Mouse (Mus musculus) left cerebral cortex, adult 18-20 months (tissue): ENCODE data around the gene Spag7. TPM values are rescaled to one million over a fixed set of nuclear protein-coding genes. Genes with fewer than 3 reads are reported as not detected.

Experiments used
- microRNA-seq, 2 experiments: library from miRNA; unstranded; fragments of <30 nt; microRNA quantifications; one replicate each; pipeline ENCODE4 v1.2.0; 2021
- total RNA-seq, 2 experiments: library from RNA; stranded (reverse); gene quantifications; 2 replicates each; pipeline ENCODE4 v1.2.3; 2021

Spag7 gene
- total RNA-seq, 2 experiments from 2014 or later = 47.5 to 52.8 TPM

Small RNA genes lying within 50 kb of the gene (microRNA-seq; reads per million reads assigned to microRNA genes)
- 0 to 0.25 reads per million in 2 experiments for gene Mir6925

Other genes with a start within 250 kb of the Spag7 start
- gene Arrb2, start 236.8 kb downstream of the Spag7 start, total RNA-seq = 10 to 100 TPM; 68.1 to 76.7 TPM
- gene Med11, start 217.5 kb downstream of the Spag7 start, total RNA-seq = 10 to 100 TPM; 13.9 to 15.4 TPM
- gene Zmynd15, start 210.0 kb downstream of the Spag7 start, total RNA-seq = 1 to 10 TPM in 1 of 2 experiments, under 1 TPM in 1; 0.23 to 1.4 TPM
- 1 to 10 TPM in 1 of 2 experiments, under 1 TPM in 1; 0.42 to 1.4 TPM for gene Cxcl16, start 209.4 kb downstream of the Spag7 start, total RNA-seq
- under 1 TPM in 1 of 2 experiments, not detected in 1; 0.37 TPM for gene Tm4sf5, start 164.2 kb downstream of the Spag7 start, total RNA-seq
- not detected for gene Vmo1, start 154.8 kb downstream of the Spag7 start, total RNA-seq
- not detected for gene Gltpd2, start 150.2 kb downstream of the Spag7 start, total RNA-seq
- 100 to 1,000 TPM; 184 to 189 TPM for gene Psmb6, start 144.0 kb downstream of the Spag7 start, total RNA-seq
- gene Gm40193, start 136.5 kb downstream of the Spag7 start, total RNA-seq = not detected
- 10 to 100 TPM; 13.3 to 15.8 TPM for gene Pld2, start 129.4 kb downstream of the Spag7 start, total RNA-seq
- gene Mink1, start 106.5 kb downstream of the Spag7 start, total RNA-seq = 100 to 1,000 TPM; 396 to 435 TPM
- under 1 TPM in 1 of 2 experiments, not detected in 1; 0.65 TPM for gene 4930544D05Rik, start 53.6 kb downstream of the Spag7 start, total RNA-seq
- under 1 TPM in 1 of 2 experiments, not detected in 1; 0.63 TPM for gene Chrne, start 50.2 kb downstream of the Spag7 start, total RNA-seq
- gene Gp1ba, start 30.3 kb downstream of the Spag7 start, total RNA-seq = not detected
- gene Rnf167, start 22.2 kb downstream of the Spag7 start, total RNA-seq = 10 to 100 TPM; 86.4 to 90.1 TPM
- gene Slc25a11, start 21.9 kb downstream of the Spag7 start, total RNA-seq = 100 to 1,000 TPM; 120 to 124 TPM
- 100 to 1,000 TPM; 224 to 231 TPM for gene Pfn1, start 14.8 kb downstream of the Spag7 start, total RNA-seq
- gene Eno3, start 12.2 kb downstream of the Spag7 start, total RNA-seq = 1 to 10 TPM; 7.3 to 8.8 TPM
- 100 to 1,000 TPM; 217 to 224 TPM for gene Camta2, start 18.7 kb upstream of the Spag7 start, total RNA-seq
- 1 to 10 TPM; 1.8 to 2.2 TPM for gene Inca1, start 30.7 kb upstream of the Spag7 start, total RNA-seq
- gene Kif1c, start 31.1 kb upstream of the Spag7 start, total RNA-seq = 10 to 100 TPM; 54.8 to 57.7 TPM
- gene Zfp3, start 94.8 kb upstream of the Spag7 start, total RNA-seq = 10 to 100 TPM; 17.2 to 17.9 TPM
- gene Scimp, start 143.2 kb upstream of the Spag7 start, total RNA-seq = not detected
- 100 to 1,000 TPM; 140 TPM for gene Rabep1, start 175.4 kb upstream of the Spag7 start, total RNA-seq